Mouse (Mus musculus) monocyte, adult 2 months (primary cell): ENCODE data around the gene Taar7f.
"Not testable (repeated sequence)": the region's sequence is repeated elsewhere in the genome, so short reads cannot be mapped to it uniquely, and the experiment has no call there.

Experiments used
- DNase-seq, 2 experiments: peaks; one replicate each; pipeline ENCODE4 v3.0.0; 2022; ENCODE audit warnings: low spot score in 2 of 2, low read depth in 1 of 2

Taar7f gene

GRCm38 (mm10) chr10:24049210-24049609 is at the start of gene Taar7f:
Gene Taar7f, plus strand, starts transcription at chr10:24049510.
- DNase-seq: no peak

DNA sequence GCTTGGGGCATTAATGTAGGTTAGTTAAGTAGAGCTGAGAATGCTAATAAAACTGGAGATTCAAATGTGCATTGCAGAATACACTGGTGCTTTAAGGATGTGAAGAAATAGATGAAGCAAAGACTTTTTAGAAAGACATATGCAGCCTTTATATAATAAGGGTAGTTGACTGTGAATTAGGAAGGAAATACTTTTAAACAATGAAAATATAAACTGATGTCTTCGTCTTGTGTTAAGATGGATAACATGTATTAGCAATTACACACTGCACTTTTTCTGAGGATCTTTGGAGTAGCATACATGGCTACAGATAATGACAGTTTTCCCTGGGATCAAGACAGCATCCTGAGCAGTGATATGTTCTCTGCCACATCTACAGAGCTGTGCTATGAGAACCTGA is 49.7 kb upstream of the Taar7f start, which contains the start of gene Taar7b:
Gene Taar7b, plus strand, starts transcription at position 301 of the 400 bp plus-strand sequence.
- no peak for DNase-seq

DNA sequence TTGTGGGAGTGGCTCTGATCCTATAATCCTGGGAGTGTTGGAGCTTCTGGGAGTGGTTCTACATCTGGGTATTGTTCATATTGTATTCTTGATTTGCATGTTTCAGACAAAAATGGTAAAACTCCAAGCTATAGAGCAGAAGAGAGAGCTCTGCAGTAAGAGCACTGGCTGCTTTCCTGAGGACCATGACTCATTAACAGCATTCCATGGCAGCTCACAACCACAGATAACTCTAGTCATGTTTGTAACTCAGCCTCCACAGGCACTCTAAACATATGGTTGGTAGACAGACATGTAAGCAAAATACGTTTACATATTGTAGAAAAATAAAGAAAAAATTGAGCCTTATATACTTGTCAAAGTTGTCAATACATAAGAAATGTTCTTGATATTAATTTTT is 42.9 kb upstream of the Taar7f start:
- no peak for DNase-seq

- DNase-seq: no peak
Measured at GRCm38 (mm10) chr10:24007034-24007433, 42.3 kb upstream of the Taar7f start.

DNA sequence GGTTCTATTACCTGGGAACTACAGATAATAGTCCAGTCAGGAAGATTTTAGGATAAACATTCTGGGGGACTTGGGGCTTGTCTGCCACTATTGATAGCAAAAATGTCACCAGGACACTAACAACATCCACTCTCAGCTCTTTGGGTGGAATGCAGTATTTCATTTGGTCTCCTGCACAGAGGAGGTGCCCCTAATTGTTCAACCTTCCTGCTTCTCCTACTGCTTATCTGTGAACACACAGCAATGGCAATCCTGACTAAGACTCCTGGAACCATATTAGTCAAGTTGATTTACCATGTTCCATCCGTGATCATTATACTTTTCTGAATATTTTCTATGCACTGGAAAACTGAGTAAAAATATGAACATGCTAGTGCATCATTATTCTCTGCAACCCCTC is 41.2 kb upstream of the Taar7f start:
- DNase-seq: no peak

GRCm38 (mm10) chr10:24026922-24027321 is 22.4 kb upstream of the Taar7f start, which contains the start of gene Taar7d:
Gene Taar7d, plus strand, starts transcription at chr10:24027222.
- DNase-seq: no peak

GRCm38 (mm10) chr10:24031347-24031746 is 18.0 kb upstream of the Taar7f start:
- no peak for DNase-seq

DNA sequence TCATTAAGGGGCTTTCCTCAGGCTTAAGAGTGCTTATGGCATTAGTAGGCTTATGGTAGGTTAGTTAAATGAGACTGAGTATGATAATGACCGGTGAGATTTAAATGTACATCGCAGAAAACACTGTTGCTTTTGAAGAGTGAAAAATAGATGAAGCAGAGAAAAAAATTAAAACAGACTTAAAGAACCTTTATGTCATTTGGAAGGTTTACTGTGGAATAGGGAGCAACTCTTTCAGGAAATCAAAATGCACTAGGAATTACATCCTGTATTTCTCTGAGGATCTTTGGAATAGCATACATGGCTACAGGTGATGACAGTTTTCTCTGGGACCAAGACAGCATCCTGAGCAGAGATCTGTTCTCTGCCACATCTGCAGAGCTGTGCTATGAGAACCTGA is 12.0 kb upstream of the Taar7f start, which contains the start of gene Taar7e:
Gene Taar7e, plus strand, starts transcription at position 301 of the 400 bp plus-strand sequence.
- no peak for DNase-seq

DNA sequence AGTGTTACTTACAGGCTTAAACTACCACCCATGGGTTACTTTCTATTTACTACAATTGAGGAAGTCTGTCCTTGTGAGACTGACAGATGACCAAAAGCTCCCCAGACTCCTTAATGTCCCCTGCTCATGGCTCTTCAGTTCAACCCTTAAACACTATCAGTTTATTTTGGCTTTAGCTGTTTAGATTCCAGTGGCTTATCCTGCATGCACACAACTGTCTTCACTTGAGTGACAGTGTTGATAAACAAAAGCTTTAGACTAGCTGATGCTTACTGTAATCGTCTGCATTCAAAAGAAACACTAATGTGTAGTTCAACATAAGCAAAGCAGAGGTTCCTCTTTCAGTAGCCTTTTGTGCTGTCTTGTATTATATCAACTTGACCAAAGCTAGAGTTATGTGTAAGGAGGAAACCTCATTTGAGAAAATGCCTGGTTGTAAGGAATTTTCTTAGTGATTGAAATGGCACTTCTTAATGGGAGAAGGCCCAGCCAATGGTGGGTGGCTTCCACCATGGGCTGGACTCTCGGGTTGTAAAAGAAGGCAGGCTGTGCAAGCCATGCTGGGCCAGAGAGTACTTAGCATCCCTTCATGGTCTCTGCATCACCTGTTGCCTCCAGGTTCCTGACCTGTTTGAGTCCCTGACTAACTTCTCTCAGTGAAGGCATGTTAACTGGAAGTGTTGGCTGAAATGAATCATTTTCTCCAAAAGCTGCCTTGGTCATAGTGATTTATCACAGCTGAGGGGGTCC is 9.0 kb upstream of the Taar7f start:
- no peak for DNase-seq

GRCm38 (mm10) chr10:24052039-24052438 is 2.7 kb downstream of the Taar7f start:
- DNase-seq: no peak

GRCm38 (mm10) chr10:24058986-24059385 is 9.7 kb downstream of the Taar7f start:
- no peak for DNase-seq

DNA sequence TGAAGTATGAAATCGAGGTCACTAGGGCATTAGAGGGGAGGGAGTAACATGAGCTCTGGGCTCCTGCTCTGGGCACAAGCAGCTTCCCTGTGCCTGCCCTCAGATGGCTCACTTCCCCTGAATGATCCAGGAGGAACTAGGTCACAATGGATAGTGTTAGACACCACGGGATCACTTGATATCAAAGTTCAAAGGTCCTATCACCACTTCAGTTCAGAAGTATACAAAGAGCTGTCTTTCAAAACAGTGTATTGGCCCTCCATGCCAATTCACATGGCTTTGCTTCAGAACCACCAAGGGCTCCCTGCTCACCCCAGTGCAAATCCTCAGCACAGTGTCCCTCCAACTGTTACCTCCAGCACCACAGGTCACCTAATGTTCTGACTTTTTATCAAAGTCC is 25.4 kb downstream of the Taar7f start:
- not testable (repeated sequence) for DNase-seq

DNA sequence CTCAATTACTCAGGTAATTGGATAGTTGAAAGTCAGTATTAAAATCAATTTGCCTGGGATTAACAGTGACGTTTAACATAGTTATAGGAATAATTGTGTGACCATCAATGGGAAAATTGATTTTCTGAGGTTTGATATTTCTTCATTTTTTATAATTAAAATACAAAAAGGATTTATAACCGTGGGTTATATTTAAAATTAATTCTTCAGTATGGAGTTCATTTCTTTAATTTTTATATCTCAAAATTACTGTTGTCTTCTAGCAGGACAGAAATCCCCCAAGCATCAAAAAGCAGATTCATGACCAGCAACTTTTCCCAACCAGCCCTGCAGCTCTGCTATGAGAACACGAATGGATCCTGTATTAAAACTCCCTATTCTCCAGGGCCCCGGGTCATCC is 26.9 kb downstream of the Taar7f start, which contains the start of gene Taar8a:
Gene Taar8a, plus strand, starts transcription at position 301 of the 400 bp plus-strand sequence.
- DNase-seq: not testable (repeated sequence)

- no peak for DNase-seq
Measured at GRCm38 (mm10) chr10:24080166-24080565, 30.9 kb downstream of the Taar7f start.

GRCm38 (mm10) chr10:24085936-24086335 is 36.6 kb downstream of the Taar7f start:
- DNase-seq: no peak

DNA sequence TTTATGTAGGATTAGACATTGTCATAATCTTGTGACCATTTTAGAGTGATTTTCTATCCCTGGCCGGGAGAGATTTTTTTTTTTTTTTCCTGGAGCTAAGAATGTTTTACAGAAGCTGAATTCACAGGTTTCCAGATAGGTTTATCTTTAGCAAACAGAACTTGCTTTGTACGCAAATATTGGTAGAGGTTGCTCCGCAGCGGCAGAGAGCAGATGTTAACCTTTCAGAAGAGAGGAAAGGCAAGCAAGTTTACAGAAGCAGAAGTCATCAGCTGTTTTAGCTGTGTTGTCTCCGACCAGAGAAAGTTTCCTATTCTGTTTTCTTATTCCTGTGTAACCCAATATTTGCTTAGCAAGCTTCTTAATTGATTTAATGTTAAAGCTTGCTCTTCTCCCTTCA is 37.2 kb downstream of the Taar7f start:
- no peak for DNase-seq

GRCm38 (mm10) chr10:24087168-24087567 is 37.9 kb downstream of the Taar7f start:
- no peak for DNase-seq

DNA sequence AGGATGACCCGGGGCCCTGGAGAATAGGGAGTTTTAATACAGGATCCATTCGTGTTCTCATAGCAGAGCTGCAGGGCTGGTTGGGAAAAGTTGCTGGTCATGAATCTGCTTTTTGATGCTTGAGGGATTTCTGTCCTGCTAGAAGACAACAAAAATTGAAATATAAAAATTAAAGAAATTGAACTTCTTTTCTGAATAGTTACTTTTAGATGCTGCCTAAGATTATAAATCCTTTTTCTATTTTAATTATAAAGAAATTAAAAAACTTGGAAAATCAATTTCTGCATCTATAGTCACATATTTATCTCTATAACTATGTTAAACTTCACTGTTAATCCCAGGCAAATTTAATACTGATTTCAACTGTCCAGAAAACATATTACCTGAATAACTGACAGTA is 42.9 kb downstream of the Taar7f start, which contains the start of gene Taar8b:
Gene Taar8b, minus strand, starts transcription at position 101 of the 400 bp plus-strand sequence.
- no peak for DNase-seq

- DNase-seq: not testable (repeated sequence)
Measured at GRCm38 (mm10) chr10:24097010-24097409, 47.7 kb downstream of the Taar7f start.
